Mouse (Mus musculus) 416B (cell line): ENCODE data around the gene Pomp.

Experiments used
- DNase-seq: peaks from one replicate; pipeline ENCODE4 v3.0.0; 2011; ENCODE audit warnings: low read depth

Pomp gene

DNA sequence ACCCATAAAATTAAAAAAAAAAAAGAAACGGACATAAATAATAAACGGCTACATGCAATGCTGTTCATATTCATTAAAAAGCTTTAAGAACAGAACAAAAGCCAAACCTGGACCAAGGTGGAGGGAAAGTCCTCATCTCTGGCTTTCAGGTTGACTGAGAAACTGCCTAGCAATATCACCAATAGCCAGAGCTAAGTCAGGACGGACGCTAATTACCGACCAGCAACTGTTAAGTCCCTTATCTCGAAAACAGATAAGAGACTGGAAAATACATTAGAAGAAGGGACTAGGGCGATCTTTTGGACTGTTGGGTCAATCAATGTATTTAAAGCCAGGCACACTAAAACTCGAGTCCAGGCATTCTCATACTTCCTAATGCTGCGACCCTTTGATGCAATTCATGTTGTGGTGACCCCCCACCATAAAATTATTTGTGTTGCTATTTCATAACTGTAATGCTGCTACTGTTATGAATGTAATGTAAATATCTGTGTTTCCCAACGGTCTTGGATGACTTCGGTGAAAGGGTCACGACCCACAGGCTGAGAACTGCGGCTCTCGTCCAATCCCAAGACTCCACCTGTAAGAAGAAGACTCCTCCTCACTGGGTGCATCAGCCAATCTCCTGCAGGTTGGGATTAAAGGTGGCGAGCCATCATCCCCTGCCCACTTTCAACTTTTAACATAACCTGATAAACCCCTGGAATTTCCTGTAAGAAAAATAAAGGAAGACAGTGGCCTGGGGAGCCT is 41.9 kb downstream of the Pomp start:
- no peak for DNase-seq

DNA sequence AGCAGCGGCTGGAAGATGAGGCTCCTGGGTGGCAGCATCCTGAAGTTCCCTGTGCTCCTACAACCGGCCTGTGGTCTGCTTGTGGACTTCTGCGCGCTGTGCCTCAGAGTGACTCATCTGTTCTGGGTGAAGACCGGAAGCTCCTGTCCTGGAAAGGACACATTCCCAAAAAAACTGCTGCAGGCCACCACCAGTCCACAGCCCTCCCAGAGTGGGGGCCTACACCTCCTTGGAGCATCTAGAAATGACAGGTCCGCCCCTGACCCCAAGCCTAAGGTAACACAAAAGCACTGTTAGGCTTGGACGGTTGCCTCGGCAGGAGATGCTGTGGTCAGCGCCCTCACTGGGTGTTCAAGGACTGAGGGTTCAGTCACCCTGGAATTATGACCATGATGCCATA is 42.9 kb downstream of the Pomp start:
- DNase-seq, result no peak

DNA sequence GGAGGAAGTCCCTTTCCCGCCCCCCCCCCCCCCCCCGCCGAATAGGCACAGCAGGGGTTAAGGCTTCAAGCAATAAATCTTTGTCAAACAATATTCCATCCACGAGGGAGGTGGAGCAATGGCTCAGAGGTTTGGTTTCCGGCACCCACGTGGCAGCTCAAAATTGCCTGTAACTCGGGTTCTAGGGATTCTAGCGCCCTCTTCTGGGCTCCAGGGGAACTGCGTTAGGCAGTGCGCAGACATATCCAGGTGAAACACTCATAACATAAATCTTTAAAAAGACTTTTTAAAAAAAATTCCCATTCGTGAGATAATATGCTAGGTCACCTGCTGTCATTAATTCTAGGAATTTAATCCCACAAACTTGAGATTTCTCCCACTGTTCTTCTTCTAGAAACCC is 46.9 kb downstream of the Pomp start:
- no peak for DNase-seq

DNA sequence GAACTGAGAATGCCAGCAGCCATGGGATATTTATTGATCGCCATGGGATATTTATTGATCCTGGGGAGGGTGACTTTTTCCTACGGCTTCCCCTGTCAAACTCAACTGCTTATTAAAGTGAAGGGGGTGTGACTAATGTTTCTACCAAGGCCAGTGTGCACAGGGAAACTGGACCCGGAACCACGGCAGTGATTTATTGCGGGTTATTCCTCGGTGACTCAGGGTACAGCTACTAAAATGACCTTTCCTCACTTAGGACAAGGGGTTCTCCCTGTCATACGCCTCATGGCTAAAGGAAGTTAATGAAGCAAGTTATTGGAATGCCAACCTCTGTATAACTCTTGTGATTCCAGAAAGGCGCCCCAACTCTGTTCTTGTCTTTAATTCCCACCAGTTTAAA is 47.6 kb downstream of the Pomp start:
- DNase-seq, result no peak

DNA sequence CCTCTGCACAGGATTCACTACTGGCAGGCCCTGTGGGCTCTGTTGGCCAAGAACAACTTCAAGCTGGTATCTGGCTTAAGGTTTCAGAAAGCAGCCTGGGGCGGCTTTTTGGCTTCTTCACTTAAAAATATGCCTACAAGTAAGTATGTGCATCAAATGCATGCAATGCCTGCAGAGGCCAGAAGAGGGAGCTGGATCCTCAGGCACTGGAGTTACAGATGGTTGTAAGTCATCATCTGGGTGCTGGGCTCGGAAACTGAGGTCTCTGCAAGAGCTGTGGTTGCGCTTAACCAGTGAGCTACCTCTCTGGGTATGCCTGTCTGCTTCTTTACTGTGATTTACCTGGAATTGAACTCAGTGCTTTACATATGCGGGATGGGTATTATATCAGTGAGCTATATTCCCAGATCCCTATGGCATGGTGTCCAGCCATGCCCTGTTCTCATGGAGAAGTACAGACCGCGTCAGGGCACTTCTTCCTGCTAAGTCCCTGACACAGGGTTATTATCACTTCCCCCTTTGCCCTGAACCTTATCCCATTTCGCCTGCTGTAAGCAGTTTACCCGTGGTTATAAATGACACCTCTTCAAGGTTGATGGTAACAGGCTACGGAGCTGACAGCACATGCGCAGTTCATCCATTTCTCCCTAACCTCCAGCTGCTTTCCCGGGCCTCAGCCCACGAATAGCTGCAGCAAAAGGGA is 50.7 kb downstream of the Pomp start:
- DNase-seq, result peak; percentile 57

DNA sequence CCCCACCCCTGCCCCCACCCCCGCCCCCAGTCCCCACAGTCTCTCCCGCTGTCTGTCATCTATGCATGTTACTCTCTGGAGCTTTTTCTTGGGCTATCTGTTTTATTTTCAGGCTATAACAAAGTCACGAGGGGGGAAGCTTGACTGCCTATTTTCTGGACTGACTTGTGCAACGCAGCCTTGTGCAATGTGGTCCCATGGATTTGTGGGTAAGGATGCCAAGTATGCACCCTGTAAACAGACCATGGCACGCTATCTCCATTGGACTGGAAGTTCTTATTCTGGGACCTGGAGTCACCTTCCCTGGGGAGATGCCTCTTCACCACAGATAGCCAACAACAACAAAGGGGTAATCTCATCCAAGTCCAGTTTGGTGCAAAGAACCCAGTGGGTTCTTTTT is 51.5 kb downstream of the Pomp start:
- no peak for DNase-seq

DNA sequence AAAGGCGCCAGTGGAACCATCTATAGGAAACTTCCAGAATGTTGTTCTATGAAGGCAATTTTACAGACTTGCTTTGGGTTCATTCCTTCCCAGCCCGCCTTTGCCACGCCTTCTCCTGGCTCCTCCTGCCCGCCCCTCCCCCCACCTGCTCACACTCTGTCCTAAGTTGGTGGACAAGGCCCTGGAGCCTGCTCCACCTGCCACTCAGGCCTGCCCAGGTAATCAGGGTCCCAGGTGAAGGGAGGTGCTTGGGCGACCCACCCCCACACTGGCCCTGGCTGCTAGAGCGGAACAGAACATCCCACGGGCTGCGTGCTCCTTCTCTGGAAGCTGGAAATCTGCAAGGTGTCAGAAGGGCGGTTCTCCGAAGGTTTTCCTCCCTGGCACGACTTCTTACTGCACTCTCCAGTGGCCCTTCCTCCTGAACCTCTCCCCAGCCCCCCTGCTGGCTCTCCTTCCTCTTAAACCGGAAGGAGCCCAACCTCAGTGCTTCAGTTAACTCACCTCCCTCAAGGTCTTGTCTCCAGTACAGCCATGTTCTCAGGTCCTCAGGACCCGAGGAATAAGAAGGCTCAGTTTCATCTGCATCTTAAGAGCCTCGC is 53.1 kb downstream of the Pomp start:
- peak; percentile 27 for DNase-seq

DNA sequence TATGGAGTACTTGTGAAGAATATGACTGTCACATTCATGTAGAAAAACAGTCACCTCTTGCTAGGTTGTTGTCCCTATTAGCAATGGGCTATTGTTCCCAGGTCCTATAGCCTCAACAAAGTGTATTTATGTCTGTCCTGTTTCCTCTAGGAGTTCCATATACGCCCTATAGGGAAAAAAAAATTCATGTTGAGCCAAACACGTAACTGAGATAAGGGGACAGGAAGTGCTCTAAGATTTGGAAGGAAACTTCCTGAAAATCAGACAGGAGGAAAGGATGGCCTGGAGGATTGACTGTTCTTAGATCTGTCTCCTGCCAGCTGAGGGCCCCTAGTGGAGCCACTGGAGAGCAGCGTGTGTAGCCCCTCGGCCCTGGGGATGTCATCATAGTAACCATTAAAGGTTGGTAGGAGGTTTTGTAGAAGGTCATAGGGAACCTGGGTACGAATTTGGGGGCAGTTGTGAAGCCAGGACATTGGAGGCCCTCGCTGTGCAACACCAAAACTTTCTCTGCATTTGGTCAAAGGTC is 54.8 kb downstream of the Pomp start:
- DNase-seq, result peak; percentile 35

DNA sequence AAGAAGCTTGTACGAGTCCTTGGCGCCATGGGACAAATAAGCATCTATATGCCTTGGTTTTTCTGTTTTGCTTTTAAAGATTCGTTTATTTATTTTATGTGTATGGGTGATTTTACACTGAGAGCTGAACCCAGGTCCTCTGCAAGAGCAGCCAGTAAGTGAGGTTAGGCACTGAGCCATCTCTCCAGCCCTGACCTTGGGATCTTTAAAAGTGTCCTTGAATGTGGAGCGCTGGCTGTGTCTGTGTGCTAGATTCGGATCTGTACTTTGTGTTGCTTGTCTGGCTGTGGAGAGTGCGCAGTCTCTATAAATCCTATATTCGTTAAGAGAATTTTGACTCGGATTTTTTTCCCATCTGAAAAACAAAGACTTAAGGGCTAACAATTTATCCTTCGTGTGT is 55.9 kb downstream of the Pomp start:
- DNase-seq, result no peak

DNA sequence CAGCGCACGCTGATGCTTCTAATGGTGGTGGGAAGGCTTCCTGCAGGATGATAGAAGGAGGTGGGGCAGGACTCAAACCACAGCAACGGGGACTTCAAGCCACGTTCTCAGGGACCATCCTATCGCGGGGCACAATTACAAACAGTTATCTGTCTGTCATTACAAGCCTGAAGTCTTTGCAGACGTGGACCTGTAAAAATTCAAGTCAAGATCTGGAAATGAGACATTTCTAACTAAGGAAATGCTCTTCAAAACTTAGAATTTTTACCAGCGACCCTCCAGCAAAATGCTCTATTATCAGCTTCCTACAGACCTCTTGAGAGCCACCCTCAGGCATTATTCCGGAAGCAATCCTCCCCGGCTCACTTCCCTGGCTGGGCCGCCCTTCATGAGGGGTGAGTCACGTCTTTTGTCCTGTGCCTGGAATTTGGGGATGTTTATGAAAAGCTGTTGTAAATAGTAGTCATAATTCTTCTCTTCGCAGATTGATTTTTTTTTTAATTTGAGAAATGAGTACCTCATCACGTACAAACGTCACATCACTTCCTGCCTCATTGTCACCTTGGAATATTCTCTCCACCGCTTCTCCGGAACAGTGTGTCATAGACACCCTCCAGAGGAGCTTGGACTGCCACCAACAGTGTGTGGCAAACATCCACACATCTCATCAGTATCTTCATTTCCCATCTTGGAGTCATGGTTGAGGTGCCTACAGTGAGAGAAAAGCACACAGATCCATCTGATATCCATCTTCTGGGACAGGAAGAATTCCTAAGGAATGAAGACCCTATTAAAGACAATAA is 58.0 kb downstream of the Pomp start:
- peak; percentile 95 for DNase-seq

DNA sequence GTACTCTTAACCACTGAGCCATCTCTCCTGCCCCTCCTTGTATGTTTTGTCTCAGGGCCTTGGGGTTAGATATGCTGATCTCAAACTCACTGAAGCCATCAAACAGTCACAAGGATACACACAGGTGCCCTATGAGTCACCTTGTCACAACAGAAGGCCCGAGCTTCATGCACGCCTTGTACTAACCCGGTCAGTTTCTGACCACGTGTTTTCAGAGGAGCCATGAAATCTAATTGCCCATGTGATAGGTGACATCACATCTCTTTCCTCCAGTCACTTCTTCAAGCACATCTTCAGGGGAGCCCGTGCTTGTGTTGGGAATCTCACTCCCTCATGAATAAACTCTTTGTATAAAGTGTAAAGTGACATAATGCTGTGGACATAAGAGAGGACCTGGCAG is 64.4 kb downstream of the Pomp start:
- no peak for DNase-seq
